9 mouse cellular contexts compared by ENCODE assay signal in genomic region chr3:102135389-102136113, GRCm38 (mm10). TPM values are rescaled to one million over a fixed set of nuclear protein-coding genes. Genes with fewer than 3 reads are reported as not detected.
DNase-seq lines count a peak whose midpoint lies in the region; ATAC-seq and TF ChIP-seq lines count a peak whose summit lies in the region.
"Had no signal": no experiment of that assay in that cellular context is flagged by ENCODE, and none has a peak within 500 bp of the region (broad histone marks: within the 10 kb centered on the region; RNA-seq: fewer than 3 reads in every experiment).

No protein-coding gene starts in this region.

- no peak overlapping the region for H3K27ac ChIP-seq in neural tube, embryonic 12.5 days
- no peak overlapping the region for H3K27ac ChIP-seq in neural tube, embryonic 15.5 days (replicated peaks)
- H3K27ac ChIP-seq in limb, embryonic 15.5 days, result peak overlapping the region; percentile 69
- no peak overlapping the region for H3K27ac ChIP-seq in gastrocnemius, adult 2 months

- H3K4me3 ChIP-seq in neural tube, embryonic 12.5 days, result no peak overlapping the region
- H3K4me3 ChIP-seq in neural tube, embryonic 15.5 days (replicated peaks), result no peak overlapping the region
- H3K4me3 ChIP-seq in limb, embryonic 15.5 days, result no peak overlapping the region
- H3K4me3 ChIP-seq in gastrocnemius, adult 2 months, result no peak overlapping the region
- H3K4me3 ChIP-seq: erythroblast, embryonic 14.5 days had no signal

- H3K4me2 ChIP-seq in neural tube, embryonic 12.5 days (replicated peaks), result no peak overlapping the region
- H3K4me2 ChIP-seq in neural tube, embryonic 15.5 days, result no peak overlapping the region
- no peak overlapping the region for H3K4me2 ChIP-seq in limb, embryonic 15.5 days

- no peak overlapping the region for H3K9ac ChIP-seq in neural tube, embryonic 12.5 days
- no peak overlapping the region for H3K9ac ChIP-seq in neural tube, embryonic 15.5 days (replicated peaks)
- H3K9ac ChIP-seq in limb, embryonic 15.5 days, result no peak overlapping the region

- no peak for TF ChIP-seq CTCF in gastrocnemius, adult 2 months (IDR thresholded peaks at IDR 0.05)

- peak; percentile 36 for DNase-seq in adrenal gland, postnatal 14 days
- DNase-seq in adrenal gland, adult 18-20 months (ENCODE audit: low spot score in 2 of 2), result no peak
- peak; percentile 61 to 78 for DNase-seq in urinary bladder, postnatal 36 days (ENCODE audit: low spot score in 2 of 2)
- DNase-seq in gastrocnemius, adult 2 months, result no peak

- intact Hi-C loops in gastrocnemius, adult 2 months (cut with DNase I), result no loop called here

- ATAC-seq in neural tube, embryonic 12.5 days (ENCODE audit: low FRiP score, low read depth), result 0 out of 2 replicates have a peak, but pooled peaks have one; percentile 21
- no peak for ATAC-seq in neural tube, embryonic 15.5 days (ENCODE audit: low FRiP score)
- no peak for ATAC-seq in limb, embryonic 15.5 days (ENCODE audit: insufficient number of reproducible peaks, low FRiP score, low TSS enrichment, low read depth)
- no peak for ATAC-seq in megakaryocyte progenitor cell, adult 5-6 weeks (replicated peaks; ENCODE audit: poor library complexity)

- H3K4me1 ChIP-seq in neural tube, embryonic 12.5 days, result peaks cover 8% of the 10 kb centered on the region
- peaks cover 9% of the 10 kb centered on the region; the same call in 1 of the 2 replicates for H3K4me1 ChIP-seq in neural tube, embryonic 15.5 days
- H3K4me1 ChIP-seq in limb, embryonic 15.5 days, result peaks cover 12% of the 10 kb centered on the region

- H3K9me3 ChIP-seq in neural tube, embryonic 12.5 days, result no peaks in the 10 kb centered on the region
- no peaks in the 10 kb centered on the region for H3K9me3 ChIP-seq in neural tube, embryonic 15.5 days (replicated peaks)
- no peaks in the 10 kb centered on the region for H3K9me3 ChIP-seq in limb, embryonic 15.5 days

- H3K27me3 ChIP-seq in neural tube, embryonic 12.5 days (replicated peaks), result no peaks in the 10 kb centered on the region
- H3K27me3 ChIP-seq in neural tube, embryonic 15.5 days (replicated peaks), result no peaks in the 10 kb centered on the region
- no peaks in the 10 kb centered on the region for H3K27me3 ChIP-seq in limb, embryonic 15.5 days

- no peaks in the 10 kb centered on the region for H3K36me3 ChIP-seq in neural tube, embryonic 12.5 days
- no peaks in the 10 kb centered on the region for H3K36me3 ChIP-seq in neural tube, embryonic 15.5 days
- H3K36me3 ChIP-seq in limb, embryonic 15.5 days, result no peaks in the 10 kb centered on the region

- WGBS in neural tube, embryonic 12.5 days, result 18% methylated on average over 10 of the region's 10 CpGs
- 16% methylated on average over 10 of the region's 10 CpGs for WGBS in neural tube, embryonic 15.5 days
- 19% methylated on average over 10 of the region's 10 CpGs for WGBS in limb, embryonic 15.5 days

RNA-seq across cellular contexts. Expression of gene Casq2, which starts 49.3 kb away (rescaled TPM):
- total RNA-seq in adrenal gland, postnatal 14 days (2021), result 1.7 and 2.0 TPM in 2 replicates
- 1 to 10 TPM in 1 of 2 experiments, under 1 TPM in 1; 0.96 to 1.9 TPM for total RNA-seq in adrenal gland, adult 18-20 months (2021)
- 4.3 and 5.8 TPM in 2 replicates for polyA plus RNA-seq in neural tube, embryonic 12.5 days (2016; fragmentation: Nextera tagmentation; extraction: Ambion mirVana)
- polyA plus RNA-seq in neural tube, embryonic 15.5 days (2015; fragmentation: Nextera tagmentation; extraction: Ambion mirVana), result 4.0 and 6.2 TPM in 2 replicates
- 44.6 and 135 TPM in 2 replicates for polyA plus RNA-seq in limb, embryonic 15.5 days (2015; fragmentation: Nextera tagmentation; extraction: Ambion mirVana)
- total RNA-seq in gastrocnemius, adult 2 months (2021), result 100 to 1,000 TPM in 1 of 2 experiments, 10 to 100 TPM in 1; 21.9 to 106 TPM
- not detected in 2 replicates for total RNA-seq in megakaryocyte progenitor cell, adult 5-6 weeks (2015)
- not detected in 2 replicates for total RNA-seq in megakaryocyte progenitor cell, adult 5-6 weeks (2017)
- polyA plus RNA-seq: erythroblast, embryonic 14.5 days had no signal

Comparison
In these comparisons a context has a peak if more than half of its experiments do, and no peak if none do; other contexts are left out.
1. DNase-seq: peak in adrenal gland, postnatal 14 days (single experiment) and urinary bladder, postnatal 36 days (2 of 2); none in adrenal gland, adult 18-20 months (0 of 2) and gastrocnemius, adult 2 months (single experiment).